Mouse (Mus musculus) megakaryocyte, embryonic 14.5 days (primary cell): ENCODE data around the gene Adam1a. TPM values are rescaled to one million over a fixed set of nuclear protein-coding genes. Genes with fewer than 3 reads are reported as not detected.

Experiments used
- H3K27me3 ChIP-seq: replicated peaks from 2 replicates; pipeline ENCODE3; 2012; ENCODE audit warnings: inconsistent platforms
- H3K36me3 ChIP-seq: replicated peaks from 2 replicates; pipeline ENCODE3; 2012; ENCODE audit warnings: low read length, inconsistent platforms, mixed read lengths
- H3K4me1 ChIP-seq: 2 replicates; pipeline ENCODE4 v1.6.1; 2012; ENCODE audit warnings: inconsistent platforms
- H3K4me3 ChIP-seq: replicated peaks from 2 replicates; pipeline ENCODE3; 2012; ENCODE audit warnings: moderate library complexity, mild to moderate bottlenecking, inconsistent platforms
- H3K9me3 ChIP-seq: 2 replicates; pipeline ENCODE4 v1.6.1; 2012; ENCODE audit warnings: inconsistent platforms
- FLI1 ChIP-seq: IDR thresholded peaks from 2 replicates; pipeline ENCODE4 v1.6.1; 2012; ENCODE audit warnings: low read length, inconsistent platforms, mixed read lengths
- GATA1 ChIP-seq: IDR thresholded peaks from 3 replicates; pipeline ENCODE4 v1.6.1; 2012; ENCODE audit warnings: mixed read lengths, low read length, inconsistent platforms, borderline replicate concordance
- polyA plus RNA-seq: library from polyadenylated mRNA; stranded (reverse); fragments of >175 nt; gene quantifications from 2 replicates; pipeline ENCODE4 v1.2.3, GENCODE M21; 2012; ENCODE audit warnings: low replicate concordance; ENCODE audit not compliant: insufficient read depth

Adam1a gene
- polyA plus RNA-seq, 1 experiment: not detected

DNA sequence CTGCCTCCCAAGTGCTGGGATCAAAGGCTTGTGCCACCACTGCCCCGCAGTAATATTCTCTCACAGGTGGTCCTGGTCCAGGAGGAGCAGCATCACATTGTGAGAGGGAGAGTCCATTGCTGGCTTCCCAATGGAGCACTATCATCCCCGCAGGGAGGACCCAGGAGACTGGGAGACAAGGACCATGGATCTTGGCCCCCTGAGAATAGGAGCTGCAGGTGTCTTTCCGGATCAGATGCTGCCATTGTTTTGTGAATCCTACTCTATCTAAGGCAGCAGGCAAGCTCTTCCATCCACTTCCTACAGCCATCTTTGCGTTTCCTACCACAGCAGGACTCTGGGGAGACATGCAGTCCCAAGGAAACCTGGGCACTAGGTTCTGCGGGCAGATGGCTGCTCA is 40.4 kb upstream of the Adam1a start:
- H3K36me3 ChIP-seq: peaks cover 57% of the 10 kb centered on the region
- no peak for TF ChIP-seq GATA1
- TF ChIP-seq FLI1: no peak
- H3K9me3 ChIP-seq: no peaks in the 10 kb centered on the region
- no peaks in the 10 kb centered on the region for H3K27me3 ChIP-seq
- peak overlapping the region; percentile 68 for H3K4me3 ChIP-seq
- H3K4me1 ChIP-seq: peaks cover 96% of the 10 kb centered on the region

DNA sequence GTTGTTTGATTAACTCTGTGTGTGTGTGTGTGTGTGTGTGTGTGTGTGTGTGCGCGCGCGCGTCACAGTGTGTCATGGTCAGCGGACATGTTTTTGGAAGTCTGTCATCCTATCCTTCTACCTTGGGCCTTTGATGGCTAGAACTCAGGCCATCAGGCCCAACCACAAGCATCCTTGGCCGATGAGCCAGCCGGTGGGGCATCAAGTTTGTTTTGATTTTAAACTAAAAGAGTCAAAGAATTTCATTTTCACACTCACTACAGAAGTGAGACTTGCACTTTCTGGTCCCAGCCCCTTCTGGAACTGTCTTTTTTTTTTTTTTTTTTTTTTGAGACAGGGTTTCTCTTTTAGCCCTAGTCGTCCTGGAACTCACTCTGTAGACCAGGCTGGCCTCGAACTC is 39.7 kb upstream of the Adam1a start:
- no peaks in the 10 kb centered on the region for H3K27me3 ChIP-seq
- H3K9me3 ChIP-seq: no peaks in the 10 kb centered on the region
- H3K36me3 ChIP-seq: peaks cover 57% of the 10 kb centered on the region
- peaks cover 89% of the 10 kb centered on the region for H3K4me1 ChIP-seq
- TF ChIP-seq FLI1 (no peak), GATA1 (no peak)
- no peak overlapping the region for H3K4me3 ChIP-seq

DNA sequence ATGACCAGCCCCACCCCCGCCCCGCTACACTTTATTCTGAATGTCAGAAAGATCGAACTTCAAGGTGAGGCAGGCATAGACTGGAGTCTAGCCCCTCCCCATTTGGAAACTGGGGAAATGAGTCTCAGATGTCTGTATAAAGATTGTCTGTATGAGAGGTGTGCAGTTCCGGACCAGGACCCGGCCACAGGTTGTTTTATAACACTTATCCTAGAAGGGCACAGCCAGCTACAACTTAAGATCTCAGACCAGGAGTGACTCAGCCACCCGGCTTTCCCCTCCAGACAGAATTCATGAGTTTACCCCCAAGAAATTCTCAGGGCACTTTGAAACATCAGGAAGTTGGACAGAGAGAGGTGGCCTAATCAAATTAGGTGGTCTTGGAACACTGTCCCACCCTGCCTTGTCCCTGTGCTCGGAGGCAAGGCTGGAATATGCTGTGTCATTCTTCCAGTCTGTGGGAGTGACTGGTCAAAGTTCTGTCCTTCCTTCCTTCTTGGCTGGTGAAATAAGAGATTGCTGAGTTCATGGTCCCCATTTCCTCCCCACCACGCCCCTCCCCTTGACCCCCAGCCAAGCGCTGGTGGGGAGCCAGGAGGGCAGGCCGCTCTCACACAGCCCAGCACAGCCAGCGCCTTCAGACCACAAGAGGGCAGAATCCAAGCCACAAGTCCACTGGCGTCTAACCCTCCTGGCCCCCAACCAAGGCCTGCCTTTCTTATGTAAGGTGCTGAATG is 38.7 kb upstream of the Adam1a start:
- no peak for TF ChIP-seq GATA1
- TF ChIP-seq FLI1: 0 out of 2 replicates have a peak, but pooled peaks have one; percentile 39
- Histone ChIP-seq H3K36me3 (peaks cover 59% of the 10 kb centered on the region), H3K27me3 (no peaks in the 10 kb centered on the region), H3K9me3 (no peaks in the 10 kb centered on the region), H3K4me3 (peak overlapping the region; percentile 89), H3K4me1 (peaks cover 80% of the 10 kb centered on the region)

DNA sequence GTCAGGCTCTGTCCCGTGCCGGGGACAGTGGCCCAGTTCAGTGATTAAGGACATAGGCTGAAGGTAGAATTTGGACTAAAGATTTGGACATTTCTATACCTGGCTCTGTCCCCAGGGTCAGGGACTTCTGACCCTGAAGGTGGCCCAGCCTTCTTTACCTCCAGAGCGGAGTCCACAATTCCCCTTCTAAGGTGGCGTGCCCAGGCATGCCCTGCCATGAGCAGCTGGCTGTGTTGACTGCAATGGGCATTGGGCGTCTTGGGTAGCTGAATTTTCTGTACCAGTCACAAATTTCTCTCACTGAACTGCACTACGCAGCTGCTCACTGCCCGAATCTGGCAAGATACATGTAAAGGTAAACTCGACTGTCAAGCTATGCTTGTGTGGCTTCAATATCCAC is 36.7 kb upstream of the Adam1a start:
- no peak overlapping the region for H3K4me3 ChIP-seq

DNA sequence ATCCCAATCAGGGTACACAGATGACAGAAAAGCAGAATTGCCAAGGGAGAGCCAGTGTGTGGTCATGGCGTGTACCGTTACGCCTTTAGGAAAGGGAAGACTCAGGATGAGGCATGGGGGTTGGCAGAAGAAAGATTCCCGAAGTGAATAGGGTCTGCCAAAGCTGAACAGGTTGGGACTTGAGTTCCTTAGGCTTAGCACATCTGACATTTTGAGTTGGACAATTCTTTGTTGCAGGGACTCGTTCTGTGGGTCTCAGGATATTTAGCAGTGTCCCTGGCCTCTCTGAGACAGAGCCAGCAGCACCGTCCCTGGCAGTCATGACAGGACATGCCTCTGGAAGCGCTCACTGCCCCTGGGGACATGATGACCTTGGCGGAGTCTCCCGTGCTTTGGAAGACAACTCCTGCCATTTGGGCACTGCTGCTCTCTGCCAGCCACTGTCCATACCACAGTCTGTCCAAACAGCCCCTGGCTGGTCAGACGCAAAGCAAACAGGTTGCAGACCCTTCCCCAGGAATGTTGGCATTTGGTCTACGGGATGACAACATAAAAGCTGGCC is 31.7 kb upstream of the Adam1a start:
- Histone ChIP-seq H3K9me3 (no peaks in the 10 kb centered on the region), H3K4me1 (peaks cover 24% of the 10 kb centered on the region), H3K36me3 (peaks cover 100% of the 10 kb centered on the region), H3K27me3 (no peaks in the 10 kb centered on the region), H3K4me3 (no peak overlapping the region)
- TF ChIP-seq FLI1: no peak
- TF ChIP-seq GATA1: no peak

More for the DNA sequence above, 36.7 kb upstream of the Adam1a start:
- Histone ChIP-seq H3K36me3 (peaks cover 62% of the 10 kb centered on the region), H3K27me3 (no peaks in the 10 kb centered on the region), H3K9me3 (no peaks in the 10 kb centered on the region), H3K4me1 (peaks cover 64% of the 10 kb centered on the region)
- TF ChIP-seq FLI1 (no peak), GATA1 (no peak)

DNA sequence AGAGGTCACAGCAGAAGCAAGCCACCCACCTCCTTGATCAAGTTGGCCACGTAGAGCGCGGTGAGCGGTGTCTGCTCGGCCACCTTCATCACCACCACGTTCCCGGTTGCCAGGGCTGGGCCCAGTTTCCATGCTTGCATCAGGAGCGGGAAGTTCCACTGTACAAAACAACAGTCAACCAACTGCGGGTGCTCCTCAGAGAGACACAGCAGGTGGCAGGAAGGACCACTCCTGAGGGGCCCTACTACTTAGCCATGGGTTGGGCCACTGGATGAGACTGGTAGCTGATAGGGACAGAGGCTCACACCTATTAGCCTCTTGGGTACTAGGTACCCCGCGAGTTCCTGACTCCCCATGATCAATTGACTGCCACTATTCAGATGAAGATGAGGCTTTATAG is 30.6 kb upstream of the Adam1a start:
- H3K36me3 ChIP-seq: peaks cover 100% of the 10 kb centered on the region
- H3K4me1 ChIP-seq: peaks cover 12% of the 10 kb centered on the region
- no peak overlapping the region for H3K4me3 ChIP-seq
- H3K27me3 ChIP-seq: no peaks in the 10 kb centered on the region
- no peaks in the 10 kb centered on the region for H3K9me3 ChIP-seq
- TF ChIP-seq GATA1 (no peak), FLI1 (no peak)

DNA sequence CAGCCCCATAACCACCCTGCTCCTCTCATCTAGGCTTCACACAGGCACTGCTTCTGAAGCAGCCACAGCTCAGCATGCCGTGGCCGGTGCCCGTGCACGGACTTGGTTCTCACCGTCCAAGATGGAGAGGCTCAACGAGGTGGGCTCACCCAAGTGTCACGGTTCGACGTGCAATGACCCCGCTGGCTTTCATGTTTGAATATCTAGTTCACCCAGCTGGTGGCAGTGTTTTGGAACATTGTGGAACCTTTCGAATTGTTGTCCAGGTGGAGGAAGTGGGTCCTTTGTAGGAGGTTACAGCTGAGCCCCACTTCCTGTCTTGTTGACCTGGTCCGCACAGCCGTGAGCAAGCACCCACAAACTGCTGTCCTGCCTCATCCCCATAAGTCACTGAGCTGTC is 28.9 kb upstream of the Adam1a start:
- H3K4me3 ChIP-seq: no peak overlapping the region
- H3K36me3 ChIP-seq: peaks cover 100% of the 10 kb centered on the region
- peaks cover 11% of the 10 kb centered on the region for H3K4me1 ChIP-seq
- TF ChIP-seq FLI1: no peak
- TF ChIP-seq GATA1: no peak
- H3K9me3 ChIP-seq: no peaks in the 10 kb centered on the region
- H3K27me3 ChIP-seq: no peaks in the 10 kb centered on the region

DNA sequence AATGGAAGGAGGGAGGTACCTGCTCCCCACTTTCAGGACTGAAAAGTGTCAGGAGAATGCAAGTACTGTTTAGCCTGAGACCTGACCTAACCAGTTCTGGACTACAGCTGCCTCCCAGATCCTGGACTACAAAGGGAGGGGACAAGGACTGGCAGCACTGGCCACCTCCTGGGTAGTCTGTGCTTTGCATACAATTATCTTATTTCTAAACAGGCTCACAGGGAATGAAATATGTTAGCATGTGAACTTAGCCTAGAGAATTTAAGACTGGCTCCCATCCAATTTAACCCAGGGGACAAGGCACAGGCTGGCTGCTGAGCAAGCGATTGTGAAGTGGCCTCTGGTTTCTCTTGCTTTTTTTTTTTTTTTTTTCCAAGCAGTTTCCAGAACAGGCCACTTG is 25.5 kb upstream of the Adam1a start:
- Histone ChIP-seq H3K9me3 (no peaks in the 10 kb centered on the region), H3K4me1 (0 out of 2 replicates have a peak, but pooled peaks cover 1% of the 10 kb centered on the region), H3K36me3 (peaks cover 99% of the 10 kb centered on the region)

DNA sequence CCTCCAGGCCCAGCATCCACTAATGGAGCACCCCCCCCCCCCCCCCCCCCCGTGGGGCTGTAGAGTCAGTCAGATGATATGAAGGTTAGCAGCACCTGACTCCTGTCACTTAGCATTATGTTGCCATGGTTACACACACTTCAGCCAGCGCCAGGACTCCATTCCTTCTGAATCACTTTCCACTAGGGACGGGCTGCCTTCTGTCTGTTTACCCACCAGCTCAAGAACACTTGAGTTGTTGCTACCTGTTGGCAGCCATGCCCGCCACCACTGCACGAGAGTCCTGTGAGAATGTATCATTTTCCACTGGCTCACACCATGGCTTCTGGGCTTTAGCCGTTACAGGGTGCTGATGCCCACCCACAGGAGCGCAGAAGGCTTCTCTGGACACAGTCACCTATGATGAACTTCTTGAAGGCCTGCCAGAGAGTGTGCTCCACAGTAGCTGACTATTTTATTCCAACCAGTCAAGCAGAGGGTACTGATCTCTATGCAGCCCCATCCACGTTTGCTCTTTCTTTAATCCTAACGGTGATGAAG is 24.7 kb upstream of the Adam1a start:
- Histone ChIP-seq H3K4me1 (peaks cover 6% of the 10 kb centered on the region), H3K36me3 (peaks cover 91% of the 10 kb centered on the region), H3K27me3 (no peaks in the 10 kb centered on the region), H3K4me3 (no peak overlapping the region), H3K9me3 (no peaks in the 10 kb centered on the region)
- no peak for TF ChIP-seq GATA1
- no peak for TF ChIP-seq FLI1

More for the DNA sequence above, 25.5 kb upstream of the Adam1a start:
- TF ChIP-seq GATA1 (no peak), FLI1 (no peak)
- Histone ChIP-seq H3K4me3 (no peak overlapping the region), H3K27me3 (no peaks in the 10 kb centered on the region)

DNA sequence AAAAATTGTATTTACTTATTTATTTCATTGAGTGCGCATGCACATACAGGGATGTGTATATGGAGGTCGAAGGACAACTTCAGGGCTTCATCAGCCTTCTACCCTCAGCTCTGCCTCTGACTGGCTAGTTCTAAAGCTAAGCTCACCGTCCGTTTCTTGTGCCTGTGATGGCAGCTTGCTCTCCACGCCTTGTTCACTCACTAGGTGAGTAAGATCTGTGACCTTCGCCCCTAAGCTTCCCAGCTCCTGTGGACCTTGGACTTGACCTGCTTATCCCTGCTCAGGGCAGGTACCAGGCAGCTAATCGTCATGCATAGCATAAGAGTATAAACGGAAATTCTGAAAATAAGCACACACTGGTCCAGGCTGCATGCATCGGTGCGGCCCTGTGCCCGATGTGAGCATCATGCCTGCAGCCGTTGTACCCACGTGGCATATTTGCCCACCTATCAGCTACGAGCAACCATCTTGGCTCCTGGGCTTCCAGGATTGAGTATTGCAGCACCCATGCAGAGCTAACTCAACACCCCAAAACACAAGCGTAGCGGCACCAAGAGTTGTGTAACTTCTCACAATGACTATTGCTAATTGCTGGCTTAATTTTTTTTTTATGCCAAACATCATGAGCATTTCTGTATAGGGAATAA is 20.9 kb upstream of the Adam1a start:
- Histone ChIP-seq H3K36me3 (peaks cover 53% of the 10 kb centered on the region), H3K9me3 (no peaks in the 10 kb centered on the region), H3K4me1 (peaks cover 14% of the 10 kb centered on the region), H3K4me3 (no peak overlapping the region), H3K27me3 (no peaks in the 10 kb centered on the region)
- TF ChIP-seq GATA1 (no peak), FLI1 (no peak)
